ENCODE assay signal across 9 mouse cellular contexts in genomic region chr5:118614116-118614515, GRCm38 (mm10). TPM values are rescaled to one million over a fixed set of nuclear protein-coding genes. Genes with fewer than 3 reads are reported as not detected.
DNase-seq lines count a peak whose midpoint lies in the region; ATAC-seq and TF ChIP-seq lines count a peak whose summit lies in the region.
"Had no signal": no experiment of that assay in that cellular context is flagged by ENCODE, and none has a peak within 500 bp of the region (broad histone marks: within the 10 kb centered on the region; RNA-seq: fewer than 3 reads in every experiment).

No protein-coding gene starts in this region.

- H3K4me2 ChIP-seq in heart, embryonic 14.5 days (ENCODE audit: low read length), result no peak overlapping the region
- H3K4me2 ChIP-seq: neural tube, embryonic 12.5 days had no signal

- H3K9ac ChIP-seq in heart, embryonic 14.5 days (ENCODE audit: low read length), result no peak overlapping the region
- H3K9ac ChIP-seq: neural tube, embryonic 12.5 days had no signal

- no peaks in the 10 kb centered on the region for H3K36me3 ChIP-seq in heart, embryonic 14.5 days (ENCODE audit: control insufficient read depth, insufficient read depth, low read length)
- H3K36me3 ChIP-seq: neural tube, embryonic 12.5 days had no signal

- H3K4me1 ChIP-seq in heart, embryonic 14.5 days (ENCODE audit: control insufficient read depth in 2 of 2, insufficient read depth in 2 of 2, low read length in 2 of 2), result peaks cover 18 to 50% of the 10 kb centered on the region in 2 experiments

- ATAC-seq in heart, embryonic 14.5 days (ENCODE audit: insufficient number of reproducible peaks, insufficient read depth, low FRiP score, low read depth), result no peak; the same call in 1 of the 2 replicates

- no peak for DNase-seq in layer of hippocampus, adult 2 months (ENCODE audit: low spot score in 2 of 2)
- no peak for DNase-seq in layer of hippocampus, adult 11-12 months (ENCODE audit: low spot score)
- DNase-seq in brain, embryonic 14.5 days (ENCODE audit: low read depth), result peak; percentile 80
- DNase-seq in lung, postnatal 10 days, result peak; percentile 48
- DNase-seq in thymus, postnatal 14 days, result no peak
- no peak for DNase-seq in yolk sac, embryonic 10.5 days (ENCODE audit: low spot score)
- no peak for DNase-seq in layer of hippocampus, postnatal 14 days (ENCODE audit: low spot score in 2 of 2)

- WGBS in heart, embryonic 14.5 days, result 28% methylated on average over 8 of the region's 8 CpGs

- no peak for TF ChIP-seq POLR2A in brain, embryonic 14.5 days (IDR thresholded peaks at IDR 0.05; ENCODE audit: borderline replicate concordance, extremely low read depth, insufficient read depth, insufficient read length, poor library complexity, severe bottlenecking)

- H3K27ac ChIP-seq in layer of hippocampus, adult 2 months, result peak overlapping the region; percentile 43; the same call in 1 of the 2 replicates
- H3K27ac ChIP-seq in heart, embryonic 14.5 days (replicated peaks in 1 of 2; ENCODE audit: control insufficient read depth in 1 of 2, insufficient read depth in 1 of 2, low read depth in 2 of 2, low read length in 2 of 2), result peak overlapping the region; percentile 38 to 55; a peak in 2 of 4 replicates
- H3K27ac ChIP-seq: neural tube, embryonic 12.5 days had no signal

- no peak for TF ChIP-seq CTCF in layer of hippocampus, adult 2 months (conservative IDR thresholded peaks at IDR 0.05)
- no peak for TF ChIP-seq CTCF in brain, embryonic 14.5 days (IDR thresholded peaks at IDR 0.05; ENCODE audit: borderline replicate concordance, extremely low read depth, insufficient read depth, insufficient read length)

- H3K27me3 ChIP-seq in heart, embryonic 14.5 days (ENCODE audit: control insufficient read depth, insufficient read depth, low read length), result no peaks in the 10 kb centered on the region
- H3K27me3 ChIP-seq: neural tube, embryonic 12.5 days had no signal

- no peak overlapping the region for H3K4me3 ChIP-seq in layer of hippocampus, adult 2 months
- H3K4me3 ChIP-seq in heart, embryonic 14.5 days (ENCODE audit: control insufficient read depth in 1 of 2, insufficient read depth in 1 of 2, low read depth in 1 of 2, low read length in 2 of 2), result no peak overlapping the region
- H3K4me3 ChIP-seq: neural tube, embryonic 12.5 days had no signal

- no peaks in the 10 kb centered on the region for H3K9me3 ChIP-seq in heart, embryonic 14.5 days (ENCODE audit: control insufficient read depth, low read length)
- H3K9me3 ChIP-seq: neural tube, embryonic 12.5 days had no signal

RNA-seq across cellular contexts. Expression of gene Med13l, which starts 53.6 kb away (rescaled TPM):
- 100 to 1,000 TPM; 121 to 128 TPM for total RNA-seq in layer of hippocampus, adult 2 months (2021)
- polyA plus RNA-seq in brain, embryonic 14.5 days (2012; rRNA removed), result 15.5 and 25.9 TPM in 2 replicates
- polyA plus RNA-seq in heart, embryonic 14.5 days (2014; fragmentation: Nextera tagmentation; extraction: Ambion mirVana), result 9.0 and 9.3 TPM in 2 replicates
- total RNA-seq in layer of hippocampus, postnatal 14 days (2021), result 10 to 100 TPM; 74.8 to 75.7 TPM

Comparison
In these comparisons a context has a peak if more than half of its experiments do, and no peak if none do; other contexts are left out.
1. DNase-seq: peak in brain, embryonic 14.5 days (single experiment) and lung, postnatal 10 days (single experiment); none in layer of hippocampus, adult 2 months (0 of 2), layer of hippocampus, adult 11-12 months (single experiment), thymus, postnatal 14 days (single experiment), yolk sac, embryonic 10.5 days (single experiment) and layer of hippocampus, postnatal 14 days (0 of 2).